Mouse (Mus musculus) ES-E14 (cell line): ENCODE results near the gene Myod1. TPM values are rescaled to one million over a fixed set of nuclear protein-coding genes. Genes with fewer than 3 reads are reported as not detected.

ENCODE experiments used
- DNase-seq: peaks from one replicate; pipeline ENCODE4 v3.0.0-alpha.2; 2013; ENCODE audit warnings: low read depth, low spot score
- H3K27ac ChIP-seq: 2 replicates; pipeline ENCODE4 v1.5.1; 2012; ENCODE audit warnings: low read depth, mild to moderate bottlenecking, low read length, moderate library complexity, mixed read lengths; ENCODE audit not compliant: poor library complexity, insufficient read depth, severe bottlenecking
- H3K36me3 ChIP-seq: 2 replicates; pipeline ENCODE4 v1.6.1; 2012; ENCODE audit warnings: mild to moderate bottlenecking, low read length, moderate library complexity, mixed read lengths; ENCODE audit not compliant: control insufficient read depth, poor library complexity, insufficient read depth, severe bottlenecking
- H3K4me1 ChIP-seq, 2 experiments: fragments of 150-350 bp in 1 of 2; sonication (generic) in 1 of 2; 2 replicates each; pipeline ENCODE4 v1.6.1; 2012; ENCODE audit warnings: low read length in 2 of 2, mild to moderate bottlenecking in 1 of 2, mixed read lengths in 1 of 2; ENCODE audit not compliant: control insufficient read depth in 2 of 2, insufficient read depth in 2 of 2, poor library complexity in 1 of 2
- H3K4me3 ChIP-seq, 2 experiments: fragments of 150-350 bp in 1 of 2; sonication (generic) in 1 of 2; 2 replicates each; pipeline ENCODE4 v1.5.1; 2012; ENCODE audit warnings: low read length in 2 of 2, low read depth in 1 of 2, mild to moderate bottlenecking in 1 of 2, mixed read lengths in 1 of 2; ENCODE audit not compliant: insufficient read depth in 1 of 2, poor library complexity in 1 of 2, severe bottlenecking in 1 of 2
- H3K9ac ChIP-seq: 2 replicates; pipeline ENCODE4 v1.6.1; 2012; ENCODE audit warnings: low read depth, mild to moderate bottlenecking, low read length, mixed read lengths; ENCODE audit not compliant: poor library complexity, insufficient read depth, severe bottlenecking
- H3K9me3 ChIP-seq: fragments of 150-350 bp; sonication (generic); 2 replicates; pipeline ENCODE4 v1.6.1; 2012; ENCODE audit warnings: low read depth, mild to moderate bottlenecking, low read length; ENCODE audit not compliant: control insufficient read depth, insufficient read depth
- CHD2 ChIP-seq: IDR thresholded peaks from 2 replicates; pipeline ENCODE4 v1.6.1; 2014; ENCODE audit warnings: mild to moderate bottlenecking, low read depth, low read length, inconsistent platforms
- HCFC1 ChIP-seq: IDR thresholded peaks from 2 replicates; pipeline ENCODE4 v1.6.1; 2012; ENCODE audit warnings: low read length, inconsistent platforms, borderline replicate concordance; ENCODE audit not compliant: insufficient read depth
- MAFK ChIP-seq: IDR thresholded peaks from 2 replicates; pipeline ENCODE4 v1.6.1; 2014; ENCODE audit warnings: mild to moderate bottlenecking, low read depth, low read length, inconsistent platforms; ENCODE audit not compliant: insufficient read depth
- ZC3H11A ChIP-seq: IDR thresholded peaks from 2 replicates; pipeline ENCODE4 v1.6.1; 2012; ENCODE audit warnings: low read depth, mild to moderate bottlenecking, inconsistent platforms, low read length, borderline replicate concordance
- ZNF384 ChIP-seq: IDR thresholded peaks from 2 replicates; pipeline ENCODE4 v1.6.1; 2012; ENCODE audit warnings: low read depth, low read length, inconsistent platforms
- in situ Hi-C, 2 experiments: fragments of 600-800 bp; cut with MboI; formaldehyde crosslinking; loops; one replicate each; pipeline ENCODE4 v1.15.1; 2025; ENCODE audit warnings: low sequenced_read_pairs in 2 of 2, inconsistent platforms in 1 of 2; ENCODE audit not compliant: unreplicated experiment in 2 of 2
- total RNA-seq: library from RNA; depleted of rRNA; stranded (reverse); fragments of 300-350 nt; gene quantifications from 2 replicates; pipeline ENCODE4 v1.2.3, GENCODE M21; 2012

Myod1 gene
- total RNA-seq, 1 experiment = not detected

- Histone ChIP-seq H3K4me3 (no peak overlapping the region), H3K9ac (no peak overlapping the region), H3K36me3 (no peaks in the 10 kb centered on the region), H3K4me1 (no peaks in the 10 kb centered on the region), H3K9me3 (no peaks in the 10 kb centered on the region), H3K27ac (no peak overlapping the region)
- in situ Hi-C loops = no loop called here
- no peak for TF ChIP-seq CHD2
- no peak for TF ChIP-seq MAFK
- no peak for TF ChIP-seq ZNF384
- TF ChIP-seq HCFC1 = no peak
- no peak for TF ChIP-seq ZC3H11A
- no peak for DNase-seq
Measured at GRCm38 (mm10) chr7:46403616-46404485, 27.6 kb downstream of the Myod1 start.

GRCm38 (mm10) chr7:46404756-46405155 lies 28.5 kb downstream of the Myod1 start:
- TF ChIP-seq CHD2 (no peak), HCFC1 (no peak), ZNF384 (no peak), MAFK (no peak), ZC3H11A (no peak)
- H3K36me3 ChIP-seq = no peaks in the 10 kb centered on the region

GRCm38 (mm10) chr7:46408606-46409005 lies 32.3 kb downstream of the Myod1 start:
- DNase-seq = no peak
- Histone ChIP-seq H3K9me3 (no peaks in the 10 kb centered on the region), H3K4me1 (no peaks in the 10 kb centered on the region), H3K27ac (no peak overlapping the region; the same call in 1 of the 2 replicates), H3K4me3 (no peak overlapping the region), H3K36me3 (no peaks in the 10 kb centered on the region), H3K9ac (no peak overlapping the region)
- TF ChIP-seq ZC3H11A = no peak
- no peak for TF ChIP-seq HCFC1
- no peak for TF ChIP-seq ZNF384
- TF ChIP-seq CHD2 = no peak
- TF ChIP-seq MAFK = no peak
- in situ Hi-C loops = no loop called here

More at GRCm38 (mm10) chr7:46404756-46405155, 28.5 kb downstream of the Myod1 start:
- no peak overlapping the region for H3K4me3 ChIP-seq
- no peak for DNase-seq
- in situ Hi-C loops = no loop called here
- H3K9ac ChIP-seq = no peak overlapping the region
- H3K27ac ChIP-seq = no peak overlapping the region
- no peaks in the 10 kb centered on the region for H3K9me3 ChIP-seq
- no peaks in the 10 kb centered on the region for H3K4me1 ChIP-seq

- Histone ChIP-seq H3K9me3 (no peaks in the 10 kb centered on the region), H3K36me3 (no peaks in the 10 kb centered on the region), H3K27ac (no peak overlapping the region), H3K9ac (no peak overlapping the region), H3K4me1 (no peaks in the 10 kb centered on the region), H3K4me3 (no peak overlapping the region)
- in situ Hi-C loops = no loop called here
- DNase-seq = no peak
- TF ChIP-seq ZC3H11A = no peak
- no peak for TF ChIP-seq MAFK
- TF ChIP-seq CHD2 = no peak
- no peak for TF ChIP-seq HCFC1
- TF ChIP-seq ZNF384 = no peak
Measured at GRCm38 (mm10) chr7:46409204-46409789, 33.0 kb downstream of the Myod1 start.
